Mouse (Mus musculus): ENCODE data around the gene Gabrb3. TPM values are rescaled to one million over a fixed set of nuclear protein-coding genes. Genes with fewer than 3 reads are reported as not detected.

Gabrb3 gene
- polyA plus RNA-seq (2012; rRNA removed; ENCODE audit: low replicate concordance), result 0.03 TPM in 1 of 2 replicates, not detected in the other

DNA sequence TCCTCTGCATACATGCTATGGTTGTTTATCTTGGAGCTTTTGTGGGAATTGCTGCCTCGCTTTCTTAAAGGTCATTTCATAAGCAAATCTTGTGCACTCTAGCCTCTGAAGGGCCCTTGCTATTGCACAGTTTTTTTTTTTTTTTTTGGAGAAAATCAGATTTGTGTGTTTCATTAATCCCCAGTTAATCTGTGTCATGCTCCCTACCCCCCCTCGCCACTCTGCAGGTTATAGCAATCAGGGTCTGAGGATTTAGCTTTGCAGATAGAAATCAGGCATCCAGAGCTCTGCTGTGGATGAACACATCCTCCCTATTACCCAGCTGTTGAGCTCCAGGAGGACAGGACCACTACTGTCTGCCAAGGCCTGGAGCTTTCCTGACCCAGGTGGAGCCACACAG, at the start of gene Gabrb3:
TSS of gene Gabrb3 (plus strand) at position 301 of the 400 bp plus-strand sequence.

DNA sequence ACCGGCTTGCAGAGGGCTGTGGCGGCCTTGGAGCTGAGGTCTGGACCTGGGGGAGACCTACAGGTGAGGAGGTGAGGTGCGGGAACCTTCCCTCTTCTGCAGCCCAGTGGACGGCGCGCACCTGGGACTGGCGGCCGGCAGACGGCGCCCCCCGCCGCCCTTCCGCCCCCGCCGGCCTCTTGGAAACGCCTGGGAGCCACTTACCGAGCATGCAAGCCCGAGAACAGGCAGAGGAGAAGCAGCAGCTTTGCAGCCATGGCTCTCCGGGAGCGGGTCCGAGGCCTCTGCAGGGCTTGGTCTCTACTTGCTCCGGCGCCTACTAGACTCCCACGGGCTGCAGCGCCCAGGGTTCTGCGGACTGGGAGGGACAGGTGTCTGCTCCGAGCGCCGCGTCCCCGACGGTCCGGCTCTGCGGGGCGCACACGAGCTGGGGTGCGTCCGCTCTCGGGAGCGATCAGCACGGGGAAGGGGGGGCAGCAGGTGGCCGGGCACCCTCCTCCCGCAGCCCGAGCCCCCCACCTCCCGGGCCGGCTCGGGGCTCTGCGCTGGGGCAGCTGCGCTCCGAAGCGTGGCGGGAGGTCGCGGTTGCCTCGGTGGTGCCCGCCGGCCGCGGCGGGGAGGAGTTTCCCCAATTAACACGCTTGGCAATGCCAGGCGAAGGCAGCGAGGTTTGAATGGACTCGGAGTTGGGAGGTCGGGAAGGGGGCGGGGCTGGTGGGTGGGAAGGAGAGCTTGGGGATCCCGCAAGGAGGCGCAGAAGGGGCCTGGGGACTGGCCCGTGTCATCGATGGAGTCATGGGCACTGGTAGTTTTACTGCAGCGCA, 32.8 kb upstream of the Gabrb3 start, which contains the start of gene Gabrg3:
TSS of gene Gabrg3 (minus strand) at position 672 of the 824 bp plus-strand sequence.

GRCm38 (mm10) chr7:57509681-57510141, 90.2 kb downstream of the Gabrb3 start, which contains the start of gene Gabra5:
Gene Gabra5 (minus strand): TSS chr7:57510059.

Other genes with a start within 250 kb of the Gabrb3 start
- 0.36 and 0.40 TPM in 2 replicates for gene Gabrg3, start 32.5 kb upstream of the Gabrb3 start, polyA plus RNA-seq (2012; rRNA removed; ENCODE audit: low replicate concordance)
- not detected in 2 replicates for gene Gabra5, start 90.4 kb downstream of the Gabrb3 start, polyA plus RNA-seq (2012; rRNA removed; ENCODE audit: low replicate concordance)

All from mammary gland, adult 2 months (tissue).